Mouse (Mus musculus) stomach, embryonic 14.5 days (tissue): ENCODE measurements around the gene Kctd18. TPM values are rescaled to one million over a fixed set of nuclear protein-coding genes. Genes with fewer than 3 reads are reported as not detected.
A peak's percentile ranks its signal among the peaks of the same experiment; 100 is the strongest.

ENCODE experiments used
- ATAC-seq: fragments of 200-750 bp; cut with Nextera tagmentation; 2 replicates; pipeline ENCODE4 v1.8.0; 2017; ENCODE audit warnings: low read depth, moderate TSS enrichment; ENCODE audit not compliant: insufficient number of reproducible peaks, insufficient read depth, low FRiP score
- H3K27ac ChIP-seq: fragments of 300-500 bp; sonication (generic); 2 replicates; pipeline ENCODE4 v1.5.1; 2014; ENCODE audit warnings: mild to moderate bottlenecking, low read length, moderate library complexity, mixed read lengths
- H3K27me3 ChIP-seq: fragments of 300-500 bp; sonication (generic); 2 replicates; pipeline ENCODE4 v1.6.1; 2014; ENCODE audit warnings: low read length, control low read depth, mixed read lengths; ENCODE audit not compliant: control insufficient read depth, insufficient read depth
- H3K36me3 ChIP-seq: fragments of 300-500 bp; sonication (generic); 2 replicates; pipeline ENCODE4 v1.6.1; 2014; ENCODE audit warnings: mild to moderate bottlenecking, control low read depth, low read length, moderate library complexity, mixed read lengths; ENCODE audit not compliant: control insufficient read depth, insufficient read depth
- H3K4me1 ChIP-seq: fragments of 300-500 bp; sonication (generic); 2 replicates; pipeline ENCODE4 v1.6.1; 2014; ENCODE audit warnings: low read length, control low read depth, mixed read lengths; ENCODE audit not compliant: control insufficient read depth, insufficient read depth
- H3K4me2 ChIP-seq: fragments of 300-500 bp; sonication (generic); replicated peaks from 2 replicates; pipeline ENCODE4 v1.6.1; 2014; ENCODE audit warnings: low read depth, low read length, control low read depth
- H3K4me3 ChIP-seq: fragments of 300-500 bp; sonication (generic); 2 replicates; pipeline ENCODE4 v1.5.1; 2014; ENCODE audit warnings: low read depth, low read length, control low read depth
- H3K9ac ChIP-seq: fragments of 300-500 bp; sonication (generic); replicated peaks from 2 replicates; pipeline ENCODE4 v1.6.1; 2014; ENCODE audit warnings: low read depth, mild to moderate bottlenecking, control low read depth, low read length, moderate library complexity, mixed read lengths
- H3K9me3 ChIP-seq: fragments of 300-500 bp; sonication (generic); 2 replicates; pipeline ENCODE4 v1.6.1; 2016; ENCODE audit warnings: low read depth, low read length, control low read depth; ENCODE audit not compliant: control insufficient read depth
- WGBS: fragments of 180-500 bp; shearing (Covaris S2); extraction: QIAGEN DNeasy Blood & Tissue Kit; methylation state at CpG from one replicate; pipeline ENCODE4 v1.1.7; 2014; 5-methylcytosine and 5-hydroxymethylcytosine counted together
- polyA plus RNA-seq: library from polyadenylated mRNA; unstranded; fragments of >200 nt; fragmentation: Nextera tagmentation; extraction: Ambion mirVana; gene quantifications from 2 replicates; pipeline ENCODE4 v1.2.1, GENCODE M21; 2014

Gene Kctd18
- polyA plus RNA-seq, 1 experiment from 2014 or later = 14.0 TPM

DNA sequence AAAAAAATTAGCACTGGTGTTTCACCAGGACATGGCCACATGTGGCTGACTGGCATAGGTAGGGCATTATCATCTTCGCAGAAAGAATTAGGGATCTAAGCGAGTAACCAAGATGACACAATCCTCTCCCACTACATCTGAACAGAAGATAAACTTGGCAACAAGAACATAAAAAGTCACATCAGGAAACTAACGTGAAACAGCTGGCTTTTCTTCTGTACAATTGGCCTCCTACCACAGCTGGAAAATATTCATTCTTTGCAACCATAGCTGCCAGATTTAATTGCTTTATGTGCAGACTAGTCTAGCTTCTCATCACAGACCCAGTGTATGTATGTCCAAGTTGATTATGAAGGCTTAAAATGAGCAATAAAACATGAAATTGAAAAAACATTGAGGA, 112.8 kb downstream of the Kctd18 start:
- ATAC-seq = peak; percentile 78; the same call in 1 of the 2 replicates
- no peaks in the 10 kb centered on the region for H3K9me3 ChIP-seq
- H3K4me1 ChIP-seq = 0 out of 2 replicates have a peak, but pooled peaks cover 3% of the 10 kb centered on the region
- peak overlapping the region; percentile 86; the same call in 1 of the 2 replicates for H3K27ac ChIP-seq
- no peak overlapping the region for H3K4me3 ChIP-seq
- 42% methylated on average over 3 of the region's 3 CpGs for WGBS
- H3K36me3 ChIP-seq = peaks cover 26% of the 10 kb centered on the region
- H3K27me3 ChIP-seq = no peaks in the 10 kb centered on the region
- H3K9ac ChIP-seq = no peak overlapping the region
- H3K4me2 ChIP-seq = no peak overlapping the region

Other genes with a start within 250 kb of the Kctd18 start
- gene Spats2l, start 244.8 kb downstream of the Kctd18 start, polyA plus RNA-seq = 130 and 132 TPM in 2 replicates
- gene Sgo2a, start 23.0 kb downstream of the Kctd18 start, polyA plus RNA-seq = 20.1 and 20.4 TPM in 2 replicates
- gene Aox1, start 11.0 kb upstream of the Kctd18 start, polyA plus RNA-seq = 0.10 and 0.25 TPM in 2 replicates
- gene Aox3, start 94.2 kb upstream of the Kctd18 start, polyA plus RNA-seq = 0.74 and 1.4 TPM in 2 replicates
- gene Aox4, start 191.4 kb upstream of the Kctd18 start, polyA plus RNA-seq = 0.30 and 0.64 TPM in 2 replicates